Mouse (Mus musculus) CH12.LX (cell line): Measurements from ENCODE around the gene F2r. TPM values are rescaled to one million over a fixed set of nuclear protein-coding genes. Genes with fewer than 3 reads are reported as not detected.
A peak's percentile ranks its signal among the peaks of the same experiment; 100 is the strongest.

Source experiments
- DNase-seq: peaks from one replicate; pipeline ENCODE4 v3.0.0-alpha.2; 2013; ENCODE audit errors: extremely low read depth
- H3K27ac ChIP-seq: 2 replicates; pipeline ENCODE4 v1.5.1; 2012; ENCODE audit warnings: low read depth, mild to moderate bottlenecking, control low read depth, moderate library complexity; ENCODE audit not compliant: insufficient read depth
- H3K27me3 ChIP-seq: replicated peaks from 2 replicates; pipeline ENCODE3; 2012; ENCODE audit warnings: inconsistent platforms
- H3K36me3 ChIP-seq, 2 experiments: replicated peaks in 1 of 2; 2 replicates each; pipeline versions ENCODE3 to v1.6.1; 2012; ENCODE audit warnings: inconsistent platforms in 1 of 2, low read length in 1 of 2, mild to moderate bottlenecking in 1 of 2, mixed read lengths in 1 of 2, moderate library complexity in 1 of 2; ENCODE audit not compliant: control insufficient read depth in 1 of 2, insufficient read depth in 1 of 2
- H3K4me1 ChIP-seq, 2 experiments: 2 replicates each; pipeline ENCODE4 v1.6.1; 2012; ENCODE audit warnings: inconsistent platforms in 1 of 2, moderate library complexity in 1 of 2; ENCODE audit not compliant: insufficient read depth in 2 of 2, control insufficient read depth in 1 of 2
- H3K4me2 ChIP-seq: 2 replicates; pipeline ENCODE4 v1.6.1; 2012; ENCODE audit warnings: low read depth, mild to moderate bottlenecking, control low read depth; ENCODE audit not compliant: poor library complexity, insufficient read depth, severe bottlenecking
- H3K4me3 ChIP-seq, 3 experiments: fragments of 150-350 bp in 1 of 3; sonication (generic) in 1 of 3; replicated peaks in 1 of 3; 2 replicates each; pipeline versions ENCODE3 to v1.5.1; 2011 to 2012; ENCODE audit warnings: low read depth in 2 of 3, low read length in 2 of 3, mild to moderate bottlenecking in 2 of 3, moderate library complexity in 2 of 3, control low read depth in 1 of 3, improper control_type of control experiment in 1 of 3, inconsistent platforms in 1 of 3, mixed read lengths in 1 of 3; ENCODE audit not compliant: poor library complexity in 1 of 3
- H3K79me2 ChIP-seq: replicated peaks from 2 replicates; pipeline ENCODE4 v1.6.1; 2012; ENCODE audit warnings: mild to moderate bottlenecking, moderate library complexity; ENCODE audit not compliant: control insufficient read depth, poor library complexity, insufficient read depth, severe bottlenecking; ENCODE audit errors: extremely low read depth
- H3K9ac ChIP-seq: 2 replicates; pipeline ENCODE4 v1.6.1; 2012; ENCODE audit warnings: low read depth, mild to moderate bottlenecking, control low read depth, moderate library complexity; ENCODE audit not compliant: insufficient read depth
- H3K9me3 ChIP-seq: replicated peaks from 2 replicates; pipeline ENCODE3; 2012; ENCODE audit warnings: low read length, inconsistent platforms, mixed read lengths
- CHD1 ChIP-seq: IDR thresholded peaks from 2 replicates; pipeline ENCODE4 v1.6.1; 2012; ENCODE audit warnings: low read depth, low read length, improper control_type of control experiment, inconsistent platforms
- CHD2 ChIP-seq: IDR thresholded peaks from 2 replicates; pipeline ENCODE4 v1.6.1; 2011; ENCODE audit warnings: low read length, improper control_type of control experiment
- CTCF ChIP-seq, 2 experiments: IDR thresholded peaks in 1 of 2; conservative IDR thresholded peaks in 1 of 2; 2 replicates each; pipeline ENCODE4 v1.5.1; 2011 to 2012; ENCODE audit warnings: low read depth in 2 of 2, low read length in 2 of 2, improper control_type of control experiment in 1 of 2, inconsistent platforms in 1 of 2, mild to moderate bottlenecking in 1 of 2, moderate library complexity in 1 of 2
- E2F4 ChIP-seq: IDR thresholded peaks from 2 replicates; pipeline ENCODE4 v1.6.1; 2011; ENCODE audit warnings: low read depth, low read length, improper control_type of control experiment; ENCODE audit not compliant: insufficient replicate concordance
- ELF1 ChIP-seq: IDR thresholded peaks from 2 replicates; pipeline ENCODE4 v1.6.1; 2014; ENCODE audit warnings: low read depth, mild to moderate bottlenecking, inconsistent platforms, low read length, improper control_type of control experiment
- ETS1 ChIP-seq: conservative IDR thresholded peaks from 2 replicates; pipeline ENCODE4 v1.6.1; 2012; ENCODE audit warnings: low read depth, mild to moderate bottlenecking, inconsistent platforms, low read length, improper control_type of control experiment, moderate library complexity
- JUND ChIP-seq: conservative IDR thresholded peaks from 2 replicates; pipeline ENCODE4 v1.6.1; 2011; ENCODE audit warnings: low read depth, low read length, improper control_type of control experiment
- MAFK ChIP-seq: IDR thresholded peaks from 2 replicates; pipeline ENCODE4 v1.6.1; 2011; ENCODE audit warnings: low read length, improper control_type of control experiment; ENCODE audit not compliant: insufficient replicate concordance
- MAZ ChIP-seq: IDR thresholded peaks from 2 replicates; pipeline ENCODE4 v1.6.1; 2012; ENCODE audit warnings: low read depth, mild to moderate bottlenecking, inconsistent platforms, low read length, improper control_type of control experiment, moderate library complexity
- MXI1 ChIP-seq: IDR thresholded peaks from 2 replicates; pipeline ENCODE4 v1.6.1; 2011; ENCODE audit warnings: mild to moderate bottlenecking, low read depth, low read length, improper control_type of control experiment
- MYC ChIP-seq: IDR thresholded peaks from 2 replicates; pipeline ENCODE4 v1.6.1; 2011; ENCODE audit warnings: low read depth, mild to moderate bottlenecking, improper control_type of control experiment, low read length
- NELFE ChIP-seq: IDR thresholded peaks from 2 replicates; pipeline ENCODE4 v1.6.1; 2011; ENCODE audit warnings: low read depth, low read length, improper control_type of control experiment
- PAX5 ChIP-seq: IDR thresholded peaks from 2 replicates; pipeline ENCODE4 v1.6.1; 2012; ENCODE audit warnings: low read length, inconsistent platforms, mixed read lengths
- POLR2A ChIP-seq: IDR thresholded peaks from 2 replicates; pipeline ENCODE4 v1.6.1; 2011; ENCODE audit warnings: low read depth, mild to moderate bottlenecking, improper control_type of control experiment, low read length
- RAD21 ChIP-seq: IDR thresholded peaks from 2 replicates; pipeline ENCODE4 v1.6.1; 2011; ENCODE audit warnings: low read depth, mild to moderate bottlenecking, low read length, improper control_type of control experiment, moderate library complexity
- SIN3A ChIP-seq: IDR thresholded peaks from 2 replicates; pipeline ENCODE4 v1.6.1; 2012; ENCODE audit warnings: low read length, improper control_type of control experiment, inconsistent platforms
- SMC3 ChIP-seq: IDR thresholded peaks from 2 replicates; pipeline ENCODE4 v1.6.1; 2011; ENCODE audit warnings: low read depth, low read length, improper control_type of control experiment
- TBP ChIP-seq: conservative IDR thresholded peaks from 2 replicates; pipeline ENCODE4 v1.6.1; 2011; ENCODE audit warnings: low read depth, low read length, improper control_type of control experiment
- USF2 ChIP-seq: conservative IDR thresholded peaks from 2 replicates; pipeline ENCODE4 v1.6.1; 2011; ENCODE audit warnings: low read depth, low read length, improper control_type of control experiment
- ZKSCAN1 ChIP-seq: IDR thresholded peaks from 2 replicates; pipeline ENCODE4 v1.6.1; 2012; ENCODE audit warnings: low read depth, inconsistent platforms, low read length, improper control_type of control experiment, borderline replicate concordance
- ZNF384 ChIP-seq: IDR thresholded peaks from 2 replicates; pipeline ENCODE4 v1.6.1; 2012; ENCODE audit warnings: low read depth, low read length, improper control_type of control experiment, inconsistent platforms
- dilution Hi-C: fragments of 300-500 bp; cut with MboI; formaldehyde crosslinking; loops from 2 replicates; pipeline ENCODE4 v1.14.3; 2020; ENCODE audit warnings: low sequenced_read_pairs; ENCODE audit not compliant: extremely low pct_unique_long_range_greater_than_20kb, extremely low pct_ligation_motif_present
- in situ Hi-C: fragments of 300-500 bp; cut with MboI; formaldehyde crosslinking; loops from 3 replicates; pipeline ENCODE4 v1.14.3; 2019; ENCODE audit warnings: low sequenced_read_pairs, low pct_ligation_motif_present, low pct_unique_long_range_greater_than_20kb, mixed read lengths
- polyA plus RNA-seq: library from polyadenylated mRNA; unstranded; fragments of >175 nt; gene quantifications from 2 replicates; pipeline ENCODE4 v1.2.1, GENCODE M21; 2012; ENCODE audit warnings: low read depth; ENCODE audit not compliant: insufficient read length
- total RNA-seq, 2 experiments: library from RNA; depleted of rRNA; stranded (reverse); fragments of 300-350 nt in 1 of 2; fragments of >200 nt in 1 of 2; gene quantifications; 2 replicates each; pipeline ENCODE4 v1.2.3; 2012 to 2014

The F2r gene
- total and polyA plus RNA-seq, 3 experiments = 0.17 to 0.30 (median 0.28) TPM

DNA sequence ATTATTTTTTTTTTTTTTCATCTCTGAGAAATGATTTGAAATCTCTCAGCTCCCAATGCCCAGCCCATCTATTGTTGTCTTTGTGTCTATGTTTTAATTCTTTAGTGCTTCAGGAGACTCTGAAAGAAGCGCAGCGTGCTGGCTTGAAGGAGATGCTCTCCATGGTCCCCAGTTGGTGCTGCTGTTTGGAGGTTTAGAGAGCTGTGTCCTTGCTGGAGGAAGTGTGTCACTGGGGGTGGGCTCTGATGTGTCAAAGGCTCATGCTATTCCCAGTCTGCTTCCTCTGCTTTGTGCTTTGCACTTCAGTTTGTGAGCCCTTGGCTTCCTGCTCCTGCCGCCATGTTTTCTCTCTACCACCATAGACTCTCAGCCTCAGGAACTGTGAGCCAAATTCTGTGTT is 50.0 kb downstream of the F2r start:
- Histone ChIP-seq H3K4me1 (no peaks in the 10 kb centered on the region), H3K4me2 (no peak overlapping the region), H3K9ac (no peak overlapping the region), H3K9me3 (peaks cover 6% of the 10 kb centered on the region), H3K27ac (no peak overlapping the region), H3K4me3 (no peak overlapping the region), H3K27me3 (no peaks in the 10 kb centered on the region)
- dilution Hi-C loops (no loop called here), in situ Hi-C loops (loop anchor here (5.0 kb wide), 1 partner anchor 149 kb away; no protein-coding TSS in a partner anchor)
- TF ChIP-seq MYC = no peak
- TF ChIP-seq USF2 = no peak
- TF ChIP-seq ELF1 = no peak
- TF ChIP-seq E2F4 = no peak
- no peak for TF ChIP-seq ETS1
- no peak for TF ChIP-seq CHD2
- no peak for TF ChIP-seq SIN3A
- TF ChIP-seq JUND = no peak
- TF ChIP-seq MAZ = no peak
- TF ChIP-seq TBP = no peak
- no peak for TF ChIP-seq ZKSCAN1
- TF ChIP-seq MAFK = no peak
- no peak for TF ChIP-seq CTCF (conservative IDR thresholded peaks at IDR 0.05 in 1 of 2, IDR thresholded peaks at IDR 0.05 in 1 of 2; ENCODE audit: low read depth in 2 of 2, low read length in 2 of 2)
- no peak for TF ChIP-seq PAX5
- TF ChIP-seq CHD1 = no peak
- TF ChIP-seq MXI1 = no peak
- TF ChIP-seq ZNF384 = no peak
- no peak for TF ChIP-seq POLR2A
- no peak for TF ChIP-seq SMC3
- no peak for TF ChIP-seq NELFE
- TF ChIP-seq, all 38 proteins: peak for 0
- Histone ChIP-seq H3K79me2 (no peaks in the 10 kb centered on the region), H3K36me3 (no peaks in the 10 kb centered on the region)
- DNase-seq = no peak

DNA sequence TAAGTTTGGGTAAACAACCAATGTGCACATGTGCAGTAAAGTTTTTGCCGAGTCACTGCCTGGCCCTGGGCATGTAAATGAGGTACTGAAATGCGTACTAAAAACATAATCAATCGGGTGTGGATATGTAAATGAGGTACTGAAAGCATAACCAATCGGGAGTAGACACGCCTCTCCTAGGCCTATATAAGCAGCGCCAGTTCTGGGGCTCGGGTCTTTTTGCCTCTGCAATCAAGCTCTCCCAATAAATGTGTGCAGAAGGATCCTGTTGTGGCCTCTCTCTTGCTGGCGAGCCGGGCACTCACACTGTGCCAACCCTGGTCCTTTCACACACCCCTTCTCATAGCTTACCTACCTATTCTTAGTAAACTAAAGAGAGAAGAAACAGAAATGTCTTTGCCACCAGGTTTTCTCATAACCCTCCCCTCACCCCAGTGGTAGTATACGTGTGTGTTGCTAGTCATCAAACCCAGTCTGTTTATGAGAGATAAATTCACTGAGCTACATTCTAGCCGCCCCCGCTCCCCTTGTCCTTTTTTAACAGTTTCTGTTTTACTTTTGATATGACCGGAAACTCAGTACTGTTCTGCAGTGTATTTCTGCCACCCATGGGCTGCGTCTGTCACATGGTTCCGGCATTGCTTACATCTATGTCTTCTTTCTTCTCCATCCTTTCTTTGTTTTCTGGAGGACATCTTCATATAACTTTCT is 51.3 kb downstream of the F2r start:
- no peak overlapping the region for H3K9ac ChIP-seq
- no peak overlapping the region for H3K4me3 ChIP-seq
- H3K4me2 ChIP-seq = no peak overlapping the region
- H3K36me3 ChIP-seq = no peaks in the 10 kb centered on the region
- dilution Hi-C loops (no loop called here), in situ Hi-C loops (loop anchor here (5.0 kb wide), 1 partner anchor 150 kb away; no protein-coding TSS in a partner anchor)
- peak; percentile 12 for DNase-seq
- no peak overlapping the region for H3K27ac ChIP-seq
- H3K79me2 ChIP-seq = no peaks in the 10 kb centered on the region
- no peaks in the 10 kb centered on the region for H3K27me3 ChIP-seq
- peaks cover 6% of the 10 kb centered on the region for H3K9me3 ChIP-seq
- no peaks in the 10 kb centered on the region for H3K4me1 ChIP-seq
- no peak for TF ChIP-seq ETS1
- TF ChIP-seq RAD21 = no peak
- TF ChIP-seq, all 38 proteins: peak for 0
